In genomic region chr17:32283771-32284221, GRCm38 (mm10) we compare ENCODE assay signal across 8 mouse cellular contexts. TPM values are rescaled to one million over a fixed set of nuclear protein-coding genes. Genes with fewer than 3 reads are reported as not detected.
DNase-seq lines count a peak whose midpoint lies in the region; ATAC-seq and TF ChIP-seq lines count a peak whose summit lies in the region.

No protein-coding gene starts in this region.

- H3K36me3 ChIP-seq in intestine, postnatal 0 days (ENCODE audit: control insufficient read depth, insufficient read depth): no peaks in the 10 kb centered on the region
- no peaks in the 10 kb centered on the region for H3K36me3 ChIP-seq in limb, embryonic 14.5 days (ENCODE audit: control insufficient read depth, insufficient read depth, low read length)
- H3K36me3 ChIP-seq in midbrain, embryonic 15.5 days (replicated peaks): no peaks in the 10 kb centered on the region

- DNase-seq in urinary bladder, adult 18-20 months (ENCODE audit: low spot score in 2 of 2): peak; percentile 38 to 52
- DNase-seq in urinary bladder, postnatal 10 days (ENCODE audit: low spot score): no peak
- peak; percentile 76 for DNase-seq in embryo, embryonic 9.5 days (ENCODE audit: extremely low spot score)
- DNase-seq in limb, embryonic 14.5 days (ENCODE audit: low spot score): peak; percentile 15
- DNase-seq in spleen, adult 18-20 months: peak; percentile 62 to 66

- TF ChIP-seq CTCF in intestine, postnatal 0 days (IDR thresholded peaks at IDR 0.05; ENCODE audit: low read depth): no peak

- H3K9me3 ChIP-seq in intestine, postnatal 0 days (ENCODE audit: control insufficient read depth): no peaks in the 10 kb centered on the region
- H3K9me3 ChIP-seq in limb, embryonic 14.5 days (ENCODE audit: control insufficient read depth, low read length): no peaks in the 10 kb centered on the region
- no peaks in the 10 kb centered on the region for H3K9me3 ChIP-seq in midbrain, embryonic 15.5 days

- 0% methylated on average over 32 of the region's 41 CpGs for WGBS in intestine, postnatal 0 days
- WGBS in limb, embryonic 14.5 days: 0% methylated on average over 27 of the region's 41 CpGs
- under 1% methylated on average over 22 of the region's 41 CpGs for WGBS in midbrain, embryonic 15.5 days

- peak overlapping the region; percentile 100 for H3K27ac ChIP-seq in intestine, postnatal 0 days (ENCODE audit: low read depth, low read length)
- H3K27ac ChIP-seq in limb, embryonic 14.5 days (replicated peaks; ENCODE audit: low read depth, low read length): peak overlapping the region; percentile 100
- H3K27ac ChIP-seq in midbrain, embryonic 15.5 days: peak overlapping the region; percentile 100

- no peak for TF ChIP-seq POLR2A in limb, embryonic 14.5 days (IDR thresholded peaks at IDR 0.05; ENCODE audit: borderline replicate concordance, extremely low read depth, insufficient read depth, insufficient read length)

- H3K4me1 ChIP-seq in intestine, postnatal 0 days (replicated peaks; ENCODE audit: control insufficient read depth, insufficient read depth, low read length): peaks cover 3% of the 10 kb centered on the region; the same call in 1 of the 2 replicates
- H3K4me1 ChIP-seq in limb, embryonic 14.5 days (ENCODE audit: control insufficient read depth, insufficient read depth, low read length): peaks cover 21% of the 10 kb centered on the region
- H3K4me1 ChIP-seq in midbrain, embryonic 15.5 days: peaks cover 36% of the 10 kb centered on the region

- peak overlapping the region; percentile 97 for H3K9ac ChIP-seq in intestine, postnatal 0 days (ENCODE audit: low read depth, low read length)
- H3K9ac ChIP-seq in limb, embryonic 14.5 days (ENCODE audit: low read depth, low read length, severe bottlenecking): peak overlapping the region; percentile 95
- H3K9ac ChIP-seq in midbrain, embryonic 15.5 days: peak overlapping the region; percentile 99

- no peaks in the 10 kb centered on the region for H3K27me3 ChIP-seq in intestine, postnatal 0 days (replicated peaks; ENCODE audit: control insufficient read depth, insufficient read depth, low read length)
- H3K27me3 ChIP-seq in limb, embryonic 14.5 days (ENCODE audit: control insufficient read depth, insufficient read depth, low read length): no peaks in the 10 kb centered on the region
- H3K27me3 ChIP-seq in midbrain, embryonic 15.5 days (replicated peaks): no peaks in the 10 kb centered on the region

- peak overlapping the region; percentile 66 for H3K4me2 ChIP-seq in intestine, postnatal 0 days (replicated peaks; ENCODE audit: low read depth)
- H3K4me2 ChIP-seq in limb, embryonic 14.5 days (replicated peaks; ENCODE audit: low read depth, low read length, severe bottlenecking): peak overlapping the region; percentile 77
- peak overlapping the region; percentile 67 for H3K4me2 ChIP-seq in midbrain, embryonic 15.5 days

- ATAC-seq in granulocyte monocyte progenitor cell, adult 5-6 weeks (replicated peaks; ENCODE audit: poor library complexity, severe bottlenecking): peak; percentile 82
- ATAC-seq in intestine, postnatal 0 days: peak; percentile 62
- peak; percentile 56 for ATAC-seq in limb, embryonic 14.5 days (ENCODE audit: low FRiP score, low read depth)
- peak; percentile 65 for ATAC-seq in midbrain, embryonic 15.5 days (replicated peaks)

- peak overlapping the region; percentile 88 for H3K4me3 ChIP-seq in intestine, postnatal 0 days (ENCODE audit: low read depth, low read length)
- peak overlapping the region; percentile 92 for H3K4me3 ChIP-seq in limb, embryonic 14.5 days (replicated peaks; ENCODE audit: low read length)
- peak overlapping the region; percentile 94 for H3K4me3 ChIP-seq in midbrain, embryonic 15.5 days

RNA-seq across cellular contexts. Expression of gene Brd4, which starts 0.7 kb away (rescaled TPM):
- total RNA-seq in granulocyte monocyte progenitor cell, adult 5-6 weeks (2014; fragmentation: Nextera tagmentation): 116 and 144 TPM in 2 replicates
- 14.4 and 22.2 TPM in 2 replicates for total RNA-seq in granulocyte monocyte progenitor cell, adult 5-6 weeks (2017)
- 35.9 and 36.7 TPM in 2 replicates for polyA plus RNA-seq in intestine, postnatal 0 days (2015; fragmentation: Nextera tagmentation; extraction: Ambion mirVana)
- 75.6 and 80.0 TPM in 2 replicates for polyA plus RNA-seq in limb, embryonic 14.5 days (2012; rRNA removed)
- 97.3 and 117 TPM in 2 replicates for polyA plus RNA-seq in limb, embryonic 14.5 days (2014; fragmentation: Nextera tagmentation; extraction: Ambion mirVana)
- 95.3 and 95.5 TPM in 2 replicates for polyA plus RNA-seq in midbrain, embryonic 15.5 days (2015; fragmentation: Nextera tagmentation; extraction: Ambion mirVana)

RNA-seq across cellular contexts. Expression of gene Akap8, which starts 37.2 kb away (rescaled TPM):
- total RNA-seq in granulocyte monocyte progenitor cell, adult 5-6 weeks (2014; fragmentation: Nextera tagmentation): 58.2 and 92.9 TPM in 2 replicates
- 125 and 132 TPM in 2 replicates for total RNA-seq in granulocyte monocyte progenitor cell, adult 5-6 weeks (2017)
- 18.3 and 21.9 TPM in 2 replicates for polyA plus RNA-seq in intestine, postnatal 0 days (2015; fragmentation: Nextera tagmentation; extraction: Ambion mirVana)
- polyA plus RNA-seq in limb, embryonic 14.5 days (2012; rRNA removed): 108 and 110 TPM in 2 replicates
- polyA plus RNA-seq in limb, embryonic 14.5 days (2014; fragmentation: Nextera tagmentation; extraction: Ambion mirVana): 36.9 and 46.9 TPM in 2 replicates
- 108 and 114 TPM in 2 replicates for polyA plus RNA-seq in midbrain, embryonic 15.5 days (2015; fragmentation: Nextera tagmentation; extraction: Ambion mirVana)
